Mouse (Mus musculus): Measurements from ENCODE around the gene Mab21l1. TPM values are rescaled to one million over a fixed set of nuclear protein-coding genes. Genes with fewer than 3 reads are reported as not detected.

Mab21l1 gene
- total RNA-seq, 1 experiment, result 0.18 TPM

GRCm38 (mm10) chr3:55786835-55787486, 4.7 kb downstream of the Mab21l1 start:
- no peaks in the 10 kb centered on the region for H3K36me3 ChIP-seq (ENCODE audit: control insufficient read depth, insufficient read depth, low read length, poor library complexity, severe bottlenecking)
- TF ChIP-seq MAFK (IDR thresholded peaks at IDR 0.05; ENCODE audit: insufficient read depth, low read depth, low read length) (no peak), CHD2 (IDR thresholded peaks at IDR 0.05; ENCODE audit: low read depth, low read length) (no peak), ZC3H11A (IDR thresholded peaks at IDR 0.05; ENCODE audit: borderline replicate concordance, low read depth, low read length) (no peak), HCFC1 (IDR thresholded peaks at IDR 0.05; ENCODE audit: borderline replicate concordance, insufficient read depth, low read length) (no peak)
- H3K4me3 ChIP-seq (ENCODE audit: insufficient read depth in 1 of 2, low read depth in 1 of 2, low read length in 2 of 2, poor library complexity in 1 of 2, severe bottlenecking in 1 of 2), result peak overlapping the region; percentile 66 to 71
- peaks cover 0 to 4% of the 10 kb centered on the region in 2 experiments; a peak in 2 of 4 replicates for H3K4me1 ChIP-seq (ENCODE audit: control insufficient read depth in 2 of 2, insufficient read depth in 2 of 2, low read length in 2 of 2, poor library complexity in 1 of 2)
- no peak overlapping the region for H3K27ac ChIP-seq (ENCODE audit: insufficient read depth, low read depth, low read length, poor library complexity, severe bottlenecking)
- H3K9ac ChIP-seq (ENCODE audit: insufficient read depth, low read depth, low read length, poor library complexity, severe bottlenecking), result peak overlapping the region; percentile 65
- in situ Hi-C loops (cut with MboI; ENCODE audit: low sequenced_read_pairs in 2 of 2, unreplicated experiment in 2 of 2), result no loop called here
- no peak for DNase-seq (ENCODE audit: low read depth, low spot score)
- H3K9me3 ChIP-seq (ENCODE audit: control insufficient read depth, insufficient read depth, low read depth, low read length), result no peaks in the 10 kb centered on the region

DNA sequence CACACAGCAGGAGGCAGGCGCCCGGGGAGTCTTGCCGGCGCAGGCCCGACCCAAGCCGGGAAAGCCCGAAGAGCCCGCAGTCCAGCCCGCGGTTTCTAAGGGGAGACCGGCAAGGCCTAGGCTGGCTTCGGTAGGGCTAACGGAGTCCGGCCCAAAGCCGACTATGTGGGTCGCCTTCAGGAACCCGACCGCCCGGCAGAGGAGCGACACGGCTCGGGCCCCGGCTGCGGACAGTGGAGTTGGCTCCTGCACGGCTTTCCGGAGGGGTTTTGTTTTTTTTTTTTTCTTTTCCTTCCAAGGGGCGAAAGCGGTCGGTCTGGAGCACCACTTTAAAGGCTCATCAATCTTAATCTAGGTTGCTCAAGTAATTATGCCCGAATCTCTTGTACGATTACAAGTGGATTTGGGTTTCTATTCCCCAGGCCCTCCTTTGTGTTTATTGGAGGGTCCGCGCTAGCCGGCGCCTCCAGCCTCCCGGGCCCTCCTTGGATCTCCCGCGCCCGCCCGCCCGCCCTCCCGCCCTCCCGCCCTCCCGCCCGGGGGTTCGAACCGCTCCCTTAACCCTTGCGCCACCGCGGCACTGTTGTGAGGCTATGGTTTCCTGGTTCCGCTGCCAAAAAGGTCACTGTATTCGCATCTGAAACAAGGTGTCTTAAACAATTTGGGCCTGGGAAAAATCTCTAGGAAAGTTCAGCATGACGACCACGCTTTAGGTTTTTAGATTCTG, 5.3 kb downstream of the Mab21l1 start:
- Histone ChIP-seq H3K36me3 (ENCODE audit: control insufficient read depth, insufficient read depth, low read length, poor library complexity, severe bottlenecking) (no peaks in the 10 kb centered on the region), H3K4me1 (ENCODE audit: control insufficient read depth in 2 of 2, insufficient read depth in 2 of 2, low read length in 2 of 2, poor library complexity in 1 of 2) (peaks cover 0 to 4% of the 10 kb centered on the region in 2 experiments; a peak in 2 of 4 replicates), H3K9ac (ENCODE audit: insufficient read depth, low read depth, low read length, poor library complexity, severe bottlenecking) (peak overlapping the region; percentile 65), H3K9me3 (ENCODE audit: control insufficient read depth, insufficient read depth, low read depth, low read length) (no peaks in the 10 kb centered on the region), H3K27ac (ENCODE audit: insufficient read depth, low read depth, low read length, poor library complexity, severe bottlenecking) (no peak overlapping the region), H3K4me3 (ENCODE audit: insufficient read depth in 1 of 2, low read depth in 1 of 2, low read length in 2 of 2, poor library complexity in 1 of 2, severe bottlenecking in 1 of 2) (peak overlapping the region; percentile 66 to 71)
- in situ Hi-C loops (cut with MboI; ENCODE audit: low sequenced_read_pairs in 2 of 2, unreplicated experiment in 2 of 2), result no loop called here
- no peak for DNase-seq (ENCODE audit: low read depth, low spot score)
- TF ChIP-seq MAFK (IDR thresholded peaks at IDR 0.05; ENCODE audit: insufficient read depth, low read depth, low read length), result no peak
- peak; percentile 82 for TF ChIP-seq ZNF384 (IDR thresholded peaks at IDR 0.05; ENCODE audit: low read depth, low read length)

- no peak overlapping the region for H3K9ac ChIP-seq (ENCODE audit: insufficient read depth, low read depth, low read length, poor library complexity, severe bottlenecking)
- peaks cover 0 to 4% of the 10 kb centered on the region in 2 experiments; a peak in 1 of 4 replicates for H3K4me1 ChIP-seq (ENCODE audit: control insufficient read depth in 2 of 2, insufficient read depth in 2 of 2, low read length in 2 of 2, poor library complexity in 1 of 2)
- H3K36me3 ChIP-seq (ENCODE audit: control insufficient read depth, insufficient read depth, low read length, poor library complexity, severe bottlenecking), result no peaks in the 10 kb centered on the region
- no peaks in the 10 kb centered on the region for H3K9me3 ChIP-seq (ENCODE audit: control insufficient read depth, insufficient read depth, low read depth, low read length)
- DNase-seq (ENCODE audit: low read depth, low spot score), result no peak
- no peak for TF ChIP-seq CHD2 (IDR thresholded peaks at IDR 0.05; ENCODE audit: low read depth, low read length)
- TF ChIP-seq ZNF384 (IDR thresholded peaks at IDR 0.05; ENCODE audit: low read depth, low read length), result no peak
- TF ChIP-seq MAFK (IDR thresholded peaks at IDR 0.05; ENCODE audit: insufficient read depth, low read depth, low read length), result no peak
- TF ChIP-seq ZC3H11A (IDR thresholded peaks at IDR 0.05; ENCODE audit: borderline replicate concordance, low read depth, low read length), result no peak
- no peak for TF ChIP-seq HCFC1 (IDR thresholded peaks at IDR 0.05; ENCODE audit: borderline replicate concordance, insufficient read depth, low read length)
- no peak overlapping the region for H3K27ac ChIP-seq (ENCODE audit: insufficient read depth, low read depth, low read length, poor library complexity, severe bottlenecking)
- 0 out of 4 replicates have a peak overlapping the region, but pooled peaks of 1 of the 2 experiments have one; percentile 6 for H3K4me3 ChIP-seq (ENCODE audit: insufficient read depth in 1 of 2, low read depth in 1 of 2, low read length in 2 of 2, poor library complexity in 1 of 2, severe bottlenecking in 1 of 2)
- in situ Hi-C loops (cut with MboI; ENCODE audit: low sequenced_read_pairs in 2 of 2, unreplicated experiment in 2 of 2), result no loop called here
Observed at GRCm38 (mm10) chr3:55788214-55788586, 5.9 kb downstream of the Mab21l1 start.

DNA sequence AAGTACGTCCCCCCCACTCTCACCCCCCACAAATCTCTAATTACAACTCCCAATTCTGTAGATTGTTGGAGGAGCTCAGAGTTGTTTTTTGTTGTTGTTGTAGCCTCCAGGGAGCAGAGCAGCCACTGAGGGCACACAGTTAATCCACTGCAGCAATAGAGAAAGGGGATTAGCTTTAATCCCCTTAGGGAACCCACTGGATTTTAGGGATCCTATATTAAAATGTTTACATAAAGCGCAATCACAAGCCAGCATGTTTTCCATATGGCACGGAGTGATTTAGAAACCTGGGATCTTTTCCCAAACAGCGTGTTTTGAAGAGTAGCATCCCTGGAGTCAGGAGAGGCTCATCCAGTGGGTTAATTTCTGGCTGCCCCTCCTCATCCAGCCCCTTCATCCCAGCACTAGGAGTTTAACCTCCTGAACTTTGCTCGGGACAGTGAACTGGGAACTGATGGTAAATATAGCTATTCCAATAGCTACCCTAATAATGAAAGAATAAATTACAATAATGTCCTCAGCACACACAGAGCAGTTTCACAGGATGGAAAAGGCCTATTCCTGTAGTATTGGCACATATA, 6.4 kb downstream of the Mab21l1 start:
- no peak for DNase-seq (ENCODE audit: low read depth, low spot score)
- Histone ChIP-seq H3K36me3 (ENCODE audit: control insufficient read depth, insufficient read depth, low read length, poor library complexity, severe bottlenecking) (no peaks in the 10 kb centered on the region), H3K4me1 (ENCODE audit: control insufficient read depth in 2 of 2, insufficient read depth in 2 of 2, low read length in 2 of 2, poor library complexity in 1 of 2) (peaks cover 0 to 4% of the 10 kb centered on the region in 2 experiments; a peak in 1 of 4 replicates), H3K9me3 (ENCODE audit: control insufficient read depth, insufficient read depth, low read depth, low read length) (no peaks in the 10 kb centered on the region), H3K4me3 (ENCODE audit: insufficient read depth in 1 of 2, low read depth in 1 of 2, low read length in 2 of 2, poor library complexity in 1 of 2, severe bottlenecking in 1 of 2) (no peak overlapping the region), H3K9ac (ENCODE audit: insufficient read depth, low read depth, low read length, poor library complexity, severe bottlenecking) (no peak overlapping the region), H3K27ac (ENCODE audit: insufficient read depth, low read depth, low read length, poor library complexity, severe bottlenecking) (no peak overlapping the region)
- in situ Hi-C loops (cut with MboI; ENCODE audit: low sequenced_read_pairs in 2 of 2, unreplicated experiment in 2 of 2), result no loop called here
- TF ChIP-seq ZNF384 (IDR thresholded peaks at IDR 0.05; ENCODE audit: low read depth, low read length) (no peak), ZC3H11A (IDR thresholded peaks at IDR 0.05; ENCODE audit: borderline replicate concordance, low read depth, low read length) (no peak), MAFK (IDR thresholded peaks at IDR 0.05; ENCODE audit: insufficient read depth, low read depth, low read length) (no peak), CHD2 (IDR thresholded peaks at IDR 0.05; ENCODE audit: low read depth, low read length) (no peak), HCFC1 (IDR thresholded peaks at IDR 0.05; ENCODE audit: borderline replicate concordance, insufficient read depth, low read length) (no peak)

All from ES-E14 (cell line).